Mouse (Mus musculus) forebrain, postnatal 0 days (tissue): ENCODE measurements around the gene Ifi27. TPM values are rescaled to one million over a fixed set of nuclear protein-coding genes. Genes with fewer than 3 reads are reported as not detected.
"Not testable (repeated sequence)": the region's sequence is repeated elsewhere in the genome, so short reads cannot be mapped to it uniquely, and the experiment has no call there.

Experiments used
- ATAC-seq: fragments of 200-750 bp; cut with Nextera tagmentation; 2 replicates; pipeline ENCODE4 v1.8.0; 2017; ENCODE audit warnings: mild to moderate bottlenecking, moderate library complexity
- DNase-seq: peaks from one replicate; pipeline ENCODE4 v3.0.0-alpha.2; 2015
- H3K27ac ChIP-seq: fragments of 300-500 bp; sonication (generic); 2 replicates; pipeline ENCODE4 v1.5.1; 2014; ENCODE audit warnings: low read depth, mild to moderate bottlenecking, antibody characterized with exemption, low read length, moderate library complexity, mixed read lengths
- H3K27me3 ChIP-seq: fragments of 300-500 bp; sonication (generic); 2 replicates; pipeline ENCODE4 v1.6.1; 2014; ENCODE audit warnings: mild to moderate bottlenecking, low read length, mixed read lengths; ENCODE audit not compliant: insufficient read depth
- H3K36me3 ChIP-seq: fragments of 300-500 bp; sonication (generic); 2 replicates; pipeline ENCODE4 v1.6.1; 2014; ENCODE audit warnings: mild to moderate bottlenecking, moderate library complexity; ENCODE audit not compliant: insufficient read depth
- H3K4me1 ChIP-seq: fragments of 300-500 bp; sonication (generic); 2 replicates; pipeline ENCODE4 v1.6.1; 2014; ENCODE audit warnings: antibody characterized with exemption; ENCODE audit not compliant: insufficient read depth
- H3K4me2 ChIP-seq: fragments of 300-500 bp; sonication (generic); 2 replicates; pipeline ENCODE4 v1.6.1; 2014; ENCODE audit warnings: low read depth, mild to moderate bottlenecking, moderate library complexity
- H3K4me3 ChIP-seq: fragments of 300-500 bp; sonication (generic); 2 replicates; pipeline ENCODE4 v1.5.1; 2014; ENCODE audit warnings: low read depth, low read length, mixed read lengths
- H3K9ac ChIP-seq: fragments of 300-500 bp; sonication (generic); 2 replicates; pipeline ENCODE4 v1.6.1; 2014; ENCODE audit warnings: mild to moderate bottlenecking
- H3K9me3 ChIP-seq: fragments of 300-500 bp; sonication (generic); 2 replicates; pipeline ENCODE4 v1.6.1; 2016; ENCODE audit warnings: low read length
- CTCF ChIP-seq: sonication (generic); IDR thresholded peaks from 2 replicates; pipeline ENCODE4 v1.5.1; 2016; ENCODE audit warnings: antibody characterized with exemption, control low read depth, low read depth
- WGBS: fragments of 180-500 bp; shearing (Covaris S2); extraction: QIAGEN DNeasy Blood & Tissue Kit; methylation state at CpG from one replicate; pipeline ENCODE4 v1.1.7; 2014; 5-methylcytosine and 5-hydroxymethylcytosine counted together
- polyA plus RNA-seq: library from polyadenylated mRNA; unstranded; fragments of >200 nt; fragmentation: Nextera tagmentation; extraction: Ambion mirVana; gene quantifications from 2 replicates; pipeline ENCODE4 v1.2.1, GENCODE M21; 2015
- total RNA-seq: library from RNA; depleted of rRNA; stranded (reverse); fragments of >200 nt; gene quantifications from 2 replicates; pipeline ENCODE4 v1.2.3, GENCODE M21; 2014

Gene Ifi27
- total and polyA plus RNA-seq, 2 experiments from 2014 or later, result 19.1 to 22.1 TPM

- Histone ChIP-seq H3K9me3 (no peaks in the 10 kb centered on the region), H3K9ac (no peak overlapping the region), H3K4me3 (no peak overlapping the region), H3K4me1 (no peaks in the 10 kb centered on the region), H3K27ac (no peak overlapping the region), H3K4me2 (no peak overlapping the region), H3K27me3 (no peaks in the 10 kb centered on the region), H3K36me3 (no peaks in the 10 kb centered on the region)
- DNase-seq (no peak), ATAC-seq (no peak)
- WGBS, result 63% methylated on average over 3 of the region's 3 CpGs
- no peak for TF ChIP-seq CTCF
Measured at GRCm38 (mm10) chr12:103445060-103445459, 11.0 kb downstream of the Ifi27 start.

- no peak for ATAC-seq
- Histone ChIP-seq H3K9ac (no peak overlapping the region), H3K27me3 (no peaks in the 10 kb centered on the region), H3K4me1 (no peaks in the 10 kb centered on the region), H3K4me2 (no peak overlapping the region), H3K4me3 (no peak overlapping the region), H3K9me3 (no peaks in the 10 kb centered on the region), H3K36me3 (no peaks in the 10 kb centered on the region), H3K27ac (no peak overlapping the region)
- no peak for DNase-seq
- TF ChIP-seq CTCF, result no peak
Measured at GRCm38 (mm10) chr12:103453361-103453760, 19.4 kb downstream of the Ifi27 start.

GRCm38 (mm10) chr12:103456727-103457126, 22.7 kb downstream of the Ifi27 start:
- WGBS, result no CpG with 5 or more reads among the region's 1 CpGs
- ATAC-seq, result not testable (repeated sequence)

GRCm38 (mm10) chr12:103457140-103457539, 23.1 kb downstream of the Ifi27 start, which contains the start of gene Ifi27l2b:
Gene Ifi27l2b, minus strand, starts transcription at chr12:103457223.
- Histone ChIP-seq H3K4me2 (no peak within 1 kb of the TSS), H3K27ac (no peak within 1 kb of the TSS), H3K27me3 (no peaks in the 10 kb centered on the region), H3K4me1 (no peaks in the 10 kb centered on the region), H3K9ac (no peak within 1 kb of the TSS), H3K4me3 (no peak within 1 kb of the TSS), H3K9me3 (no peaks in the 10 kb centered on the region), H3K36me3 (no peaks in the 10 kb centered on the region)
- WGBS, result 73% methylated on average over 3 of the region's 3 CpGs
- TF ChIP-seq CTCF, result no peak
- no peak for DNase-seq
- ATAC-seq, result no peak

More at GRCm38 (mm10) chr12:103456727-103457126, 22.7 kb downstream of the Ifi27 start:
- not testable (repeated sequence) for H3K9ac ChIP-seq, H3K4me2 ChIP-seq, H3K36me3 ChIP-seq, H3K9me3 ChIP-seq, H3K27ac ChIP-seq, H3K4me1 ChIP-seq, DNase-seq, H3K27me3 ChIP-seq, H3K4me3 ChIP-seq

GRCm38 (mm10) chr12:103474481-103474880, 40.5 kb downstream of the Ifi27 start:
- H3K4me2 ChIP-seq, result no peak overlapping the region
- DNase-seq (no peak), ATAC-seq (no peak)
- no peaks in the 10 kb centered on the region for H3K4me1 ChIP-seq
- H3K36me3 ChIP-seq, result no peaks in the 10 kb centered on the region
- no peaks in the 10 kb centered on the region for H3K27me3 ChIP-seq
- no peaks in the 10 kb centered on the region for H3K9me3 ChIP-seq
- no peak for TF ChIP-seq CTCF
- WGBS, result 54% methylated on average over 2 of the region's 2 CpGs
- H3K9ac ChIP-seq, result no peak overlapping the region
- no peak overlapping the region for H3K4me3 ChIP-seq
- no peak overlapping the region for H3K27ac ChIP-seq

- 93% methylated on average over 1 of the region's 1 CpGs for WGBS
- H3K27me3 ChIP-seq, result no peaks in the 10 kb centered on the region
- TF ChIP-seq CTCF, result no peak
- H3K36me3 ChIP-seq, result no peaks in the 10 kb centered on the region
- ATAC-seq (no peak), DNase-seq (no peak)
- no peak overlapping the region for H3K4me3 ChIP-seq
- no peak overlapping the region for H3K4me2 ChIP-seq
- H3K4me1 ChIP-seq, result no peaks in the 10 kb centered on the region
- no peak overlapping the region for H3K27ac ChIP-seq
- H3K9me3 ChIP-seq, result no peaks in the 10 kb centered on the region
- no peak overlapping the region for H3K9ac ChIP-seq
Measured at GRCm38 (mm10) chr12:103476779-103477389, 42.9 kb downstream of the Ifi27 start.

GRCm38 (mm10) chr12:103477461-103478015, 43.5 kb downstream of the Ifi27 start:
- H3K4me2 ChIP-seq, result no peak overlapping the region
- H3K36me3 ChIP-seq, result no peaks in the 10 kb centered on the region
- ATAC-seq (no peak), DNase-seq (no peak)
- H3K9ac ChIP-seq, result no peak overlapping the region
- 81% methylated on average over 7 of the region's 7 CpGs for WGBS
- no peak overlapping the region for H3K27ac ChIP-seq
- no peak overlapping the region for H3K4me3 ChIP-seq
- H3K4me1 ChIP-seq, result no peaks in the 10 kb centered on the region
- H3K27me3 ChIP-seq, result no peaks in the 10 kb centered on the region
- H3K9me3 ChIP-seq, result no peaks in the 10 kb centered on the region
- no peak for TF ChIP-seq CTCF
